Mouse (Mus musculus): ENCODE data around the gene Urgcp.
A peak's percentile ranks its signal among the peaks of the same experiment; 100 is the strongest.
"Not testable (repeated sequence)": the region's sequence is repeated elsewhere in the genome, so short reads cannot be mapped to it uniquely, and the experiment has no call there.

The Urgcp gene

GRCm38 (mm10) chr11:5761820-5762632 lies at the start of gene Urgcp:
Gene Urgcp (minus strand): TSS chr11:5762376.
- DNase-seq (ENCODE audit: low spot score in 2 of 2), result peak; percentile 93 to 94

GRCm38 (mm10) chr11:5809487-5809886 lies 47.3 kb upstream of the Urgcp start:
- DNase-seq (ENCODE audit: low spot score in 2 of 2), result not testable (repeated sequence)

GRCm38 (mm10) chr11:5807956-5808355 lies 45.8 kb upstream of the Urgcp start:
- DNase-seq (ENCODE audit: low spot score in 2 of 2), result no peak

GRCm38 (mm10) chr11:5805711-5806110 lies 43.5 kb upstream of the Urgcp start:
- DNase-seq (ENCODE audit: low spot score in 2 of 2), result no peak

- DNase-seq (ENCODE audit: low spot score in 2 of 2), result no peak
Observed at GRCm38 (mm10) chr11:5804174-5804573, 42.0 kb upstream of the Urgcp start.

- no peak for DNase-seq (ENCODE audit: low spot score in 2 of 2)
Observed at GRCm38 (mm10) chr11:5803551-5803981, 41.4 kb upstream of the Urgcp start, which contains the start of gene Pgam2. Gene Pgam2 (minus strand): TSS chr11:5803733.

GRCm38 (mm10) chr11:5802457-5803217 lies 40.5 kb upstream of the Urgcp start:
- no peak for DNase-seq (ENCODE audit: low spot score in 2 of 2)

- DNase-seq (ENCODE audit: low spot score in 2 of 2), result no peak
Observed at GRCm38 (mm10) chr11:5802005-5802404, 39.8 kb upstream of the Urgcp start.

- DNase-seq (ENCODE audit: low spot score in 2 of 2), result no peak
Observed at GRCm38 (mm10) chr11:5801511-5801910, 39.3 kb upstream of the Urgcp start.

GRCm38 (mm10) chr11:5799621-5800490 lies 37.7 kb upstream of the Urgcp start:
- DNase-seq (ENCODE audit: low spot score in 2 of 2), result no peak

- no peak for DNase-seq (ENCODE audit: low spot score in 2 of 2)
Observed at GRCm38 (mm10) chr11:5797928-5798327, 35.8 kb upstream of the Urgcp start.

GRCm38 (mm10) chr11:5797371-5797770 lies 35.2 kb upstream of the Urgcp start:
- no peak for DNase-seq (ENCODE audit: low spot score in 2 of 2)

- no peak for DNase-seq (ENCODE audit: low spot score in 2 of 2)
Observed at GRCm38 (mm10) chr11:5796939-5797338, 34.8 kb upstream of the Urgcp start.

- no peak for DNase-seq (ENCODE audit: low spot score in 2 of 2)
Observed at GRCm38 (mm10) chr11:5795706-5796105, 33.5 kb upstream of the Urgcp start.

GRCm38 (mm10) chr11:5795290-5795689 lies 33.1 kb upstream of the Urgcp start:
- DNase-seq (ENCODE audit: low spot score in 2 of 2), result no peak

GRCm38 (mm10) chr11:5790431-5790830 lies 28.3 kb upstream of the Urgcp start:
- peak in 1 of 2 experiments; percentile 38 for DNase-seq (ENCODE audit: low spot score in 2 of 2)

GRCm38 (mm10) chr11:5789754-5790333 lies 27.7 kb upstream of the Urgcp start:
- DNase-seq (ENCODE audit: low spot score in 2 of 2), result peak; percentile 84 to 86

GRCm38 (mm10) chr11:5789071-5789753 lies 27.0 kb upstream of the Urgcp start:
- peak; percentile 44 to 51 for DNase-seq (ENCODE audit: low spot score in 2 of 2)

GRCm38 (mm10) chr11:5788056-5789014 lies 26.2 kb upstream of the Urgcp start, which contains the start of gene Dbnl:
Gene Dbnl (plus strand): TSS chr11:5788488.
- peak; percentile 98 for DNase-seq (ENCODE audit: low spot score in 2 of 2)

- DNase-seq (ENCODE audit: low spot score in 2 of 2), result no peak
Observed at GRCm38 (mm10) chr11:5787671-5788055, 25.5 kb upstream of the Urgcp start.

Measured in spleen, postnatal 36 days (tissue).